Mouse (Mus musculus): ENCODE results near the gene Srsf6.

- TF ChIP-seq CTCF (IDR thresholded peaks at IDR 0.05; ENCODE audit: extremely low read depth, insufficient read depth, low read length) (no peak), POLR2A (IDR thresholded peaks at IDR 0.05; ENCODE audit: extremely low read depth, insufficient read depth, low read length) (no peak)
These were observed 30.8 kb upstream of the Srsf6 start for GRCm38 (mm10) chr2:162900590-162900916.
